Mouse (Mus musculus): ENCODE results near the gene Oaf.

- TF ChIP-seq CTCF (IDR thresholded peaks at IDR 0.05; ENCODE audit: low read depth, low read length) = no peak
- TF ChIP-seq POLR2A (IDR thresholded peaks at IDR 0.05; ENCODE audit: extremely low read depth, insufficient read depth, low read length) = peak; percentile 57; the same call in 1 of the 2 replicates
Measured at GRCm38 (mm10) chr9:43231805-43232204, 7.9 kb downstream of the Oaf start.

Data from liver, adult 2 months (tissue).